Mouse (Mus musculus) lung, embryonic 14.5 days (tissue): ENCODE measurements around the gene Irs2. TPM values are rescaled to one million over a fixed set of nuclear protein-coding genes. Genes with fewer than 3 reads are reported as not detected.
A peak's percentile ranks its signal among the peaks of the same experiment; 100 is the strongest.

Experiments
- ATAC-seq: fragments of 200-750 bp; cut with Nextera tagmentation; 2 replicates; pipeline ENCODE4 v1.8.0; 2017; ENCODE audit warnings: mild to moderate bottlenecking, moderate TSS enrichment, moderate library complexity; ENCODE audit not compliant: insufficient read depth
- DNase-seq: peaks from one replicate; pipeline ENCODE4 v3.0.0-alpha.2; 2015
- H3K27ac ChIP-seq: fragments of 300-500 bp; sonication (generic); 2 replicates; pipeline ENCODE4 v1.5.1; 2014; ENCODE audit warnings: low read depth, mild to moderate bottlenecking, moderate library complexity
- H3K27me3 ChIP-seq: fragments of 300-500 bp; sonication (generic); 2 replicates; pipeline ENCODE4 v1.6.1; 2014; ENCODE audit warnings: low read length, control low read depth; ENCODE audit not compliant: insufficient read depth
- H3K36me3 ChIP-seq: fragments of 300-500 bp; sonication (generic); 2 replicates; pipeline ENCODE4 v1.6.1; 2014; ENCODE audit warnings: control low read depth; ENCODE audit not compliant: insufficient read depth
- H3K4me1 ChIP-seq: fragments of 300-500 bp; sonication (generic); 2 replicates; pipeline ENCODE4 v1.6.1; 2014; ENCODE audit warnings: antibody characterized with exemption, control low read depth; ENCODE audit not compliant: insufficient read depth
- H3K4me2 ChIP-seq: fragments of 300-500 bp; sonication (generic); 2 replicates; pipeline ENCODE4 v1.6.1; 2014; ENCODE audit warnings: mild to moderate bottlenecking
- H3K4me3 ChIP-seq: fragments of 300-500 bp; sonication (generic); 2 replicates; pipeline ENCODE4 v1.5.1; 2014; ENCODE audit warnings: low read depth, low read length
- H3K9ac ChIP-seq: fragments of 300-500 bp; sonication (generic); 2 replicates; pipeline ENCODE4 v1.6.1; 2014
- H3K9me3 ChIP-seq: fragments of 300-500 bp; sonication (generic); 2 replicates; pipeline ENCODE4 v1.6.1; 2016; ENCODE audit warnings: low read depth, low read length, control low read depth
- CTCF ChIP-seq: IDR thresholded peaks from 2 replicates; pipeline ENCODE4 v1.5.1; 2016; ENCODE audit warnings: antibody characterized with exemption, low read depth
- WGBS: fragments of 180-500 bp; shearing (Covaris S2); extraction: QIAGEN DNeasy Blood & Tissue Kit; methylation state at CpG from one replicate; pipeline ENCODE4 v1.1.7; 2014; 5-methylcytosine and 5-hydroxymethylcytosine counted together
- polyA plus RNA-seq: library from polyadenylated mRNA; unstranded; fragments of >200 nt; fragmentation: Nextera tagmentation; extraction: Ambion mirVana; gene quantifications from 2 replicates; pipeline ENCODE4 v1.2.1, GENCODE M21; 2014

Irs2 gene
- polyA plus RNA-seq, 1 experiment from 2014 or later = 5.7 TPM

- H3K4me2 ChIP-seq = no peak overlapping the region
- H3K36me3 ChIP-seq = no peaks in the 10 kb centered on the region
- H3K9me3 ChIP-seq = no peaks in the 10 kb centered on the region
- TF ChIP-seq CTCF = no peak
- WGBS = 4% methylated on average over 2 of the region's 2 CpGs
- peak; percentile 66 for DNase-seq
- no peak overlapping the region for H3K9ac ChIP-seq
- H3K27ac ChIP-seq = peak overlapping the region; percentile 75
- peak; percentile 64 for ATAC-seq
- peaks cover 71% of the 10 kb centered on the region for H3K4me1 ChIP-seq
- no peaks in the 10 kb centered on the region for H3K27me3 ChIP-seq
- H3K4me3 ChIP-seq = no peak overlapping the region
These were observed 33.6 kb downstream of the Irs2 start for GRCm38 (mm10) chr8:10974659-10975058.

- TF ChIP-seq CTCF = no peak
- no peak for ATAC-seq
- Histone ChIP-seq H3K27me3 (no peaks in the 10 kb centered on the region), H3K27ac (peak overlapping the region; percentile 62; the same call in 1 of the 2 replicates), H3K9me3 (no peaks in the 10 kb centered on the region), H3K36me3 (no peaks in the 10 kb centered on the region), H3K4me2 (no peak overlapping the region), H3K4me1 (peaks cover 66% of the 10 kb centered on the region), H3K4me3 (no peak overlapping the region), H3K9ac (no peak overlapping the region)
- 59% methylated on average over 4 of the region's 4 CpGs for WGBS
- no peak for DNase-seq
These were observed 34.1 kb downstream of the Irs2 start for GRCm38 (mm10) chr8:10974126-10974525.

- Histone ChIP-seq H3K4me1 (peaks cover 60% of the 10 kb centered on the region), H3K36me3 (no peaks in the 10 kb centered on the region), H3K27me3 (no peaks in the 10 kb centered on the region), H3K27ac (peak overlapping the region; percentile 80), H3K9ac (no peak overlapping the region; the same call in 1 of the 2 replicates), H3K4me3 (no peak overlapping the region), H3K9me3 (no peaks in the 10 kb centered on the region), H3K4me2 (no peak overlapping the region)
- TF ChIP-seq CTCF = no peak
- 37% methylated on average over 9 of the region's 9 CpGs for WGBS
- DNase-seq (no peak), ATAC-seq (no peak)
These were observed 35.3 kb downstream of the Irs2 start for GRCm38 (mm10) chr8:10972851-10973452.

DNA sequence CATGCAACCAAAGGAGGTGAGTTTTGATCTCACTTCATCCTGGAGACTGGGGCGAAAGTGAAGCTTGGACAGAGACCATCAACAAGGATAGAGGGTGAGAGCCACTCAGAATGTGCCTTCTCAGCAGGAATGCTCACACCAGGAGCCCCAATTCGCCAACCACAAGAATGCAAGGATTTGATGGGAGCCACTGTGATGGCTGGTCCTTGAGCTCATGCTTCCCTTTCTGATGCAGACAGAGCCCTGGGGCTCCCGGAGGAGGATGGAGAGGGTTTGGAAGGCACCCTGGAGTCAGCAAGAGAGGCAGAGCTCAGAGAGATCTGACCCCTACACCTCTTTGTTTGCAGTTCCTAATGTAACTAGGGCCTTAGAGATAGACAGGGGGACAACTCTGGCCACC lies 36.3 kb downstream of the Irs2 start:
- H3K4me2 ChIP-seq = no peak overlapping the region
- no peak for TF ChIP-seq CTCF
- DNase-seq (no peak), ATAC-seq (no peak)
- H3K9ac ChIP-seq = no peak overlapping the region
- H3K9me3 ChIP-seq = no peaks in the 10 kb centered on the region
- H3K4me1 ChIP-seq = peaks cover 53% of the 10 kb centered on the region
- no peaks in the 10 kb centered on the region for H3K27me3 ChIP-seq
- WGBS = 51% methylated on average over 3 of the region's 3 CpGs
- H3K36me3 ChIP-seq = no peaks in the 10 kb centered on the region
- peak overlapping the region; percentile 80 for H3K27ac ChIP-seq
- no peak overlapping the region for H3K4me3 ChIP-seq

GRCm38 (mm10) chr8:10971509-10971908 lies 36.7 kb downstream of the Irs2 start:
- no peak for ATAC-seq
- no peak overlapping the region for H3K27ac ChIP-seq

GRCm38 (mm10) chr8:10970496-10971456 lies 37.5 kb downstream of the Irs2 start:
- WGBS = 75% methylated on average over 13 of the region's 13 CpGs
- DNase-seq = no peak

More at GRCm38 (mm10) chr8:10971509-10971908, 36.7 kb downstream of the Irs2 start:
- H3K9ac ChIP-seq = no peak overlapping the region
- no peaks in the 10 kb centered on the region for H3K36me3 ChIP-seq
- no peak overlapping the region for H3K4me3 ChIP-seq
- no peak for DNase-seq
- H3K27me3 ChIP-seq = no peaks in the 10 kb centered on the region
- H3K4me2 ChIP-seq = no peak overlapping the region
- H3K9me3 ChIP-seq = no peaks in the 10 kb centered on the region
- WGBS = 88% methylated on average over 5 of the region's 5 CpGs
- no peak for TF ChIP-seq CTCF
- peaks cover 52% of the 10 kb centered on the region for H3K4me1 ChIP-seq

GRCm38 (mm10) chr8:10968687-10969086 lies 39.6 kb downstream of the Irs2 start:
- Histone ChIP-seq H3K9ac (no peak overlapping the region), H3K4me2 (no peak overlapping the region), H3K9me3 (no peaks in the 10 kb centered on the region), H3K36me3 (no peaks in the 10 kb centered on the region), H3K27me3 (no peaks in the 10 kb centered on the region), H3K4me1 (peaks cover 46% of the 10 kb centered on the region), H3K4me3 (no peak overlapping the region), H3K27ac (no peak overlapping the region)
- no peak for TF ChIP-seq CTCF
- ATAC-seq = no peak
- 37% methylated on average over 7 of the region's 7 CpGs for WGBS
- no peak for DNase-seq

More at GRCm38 (mm10) chr8:10970496-10971456, 37.5 kb downstream of the Irs2 start:
- Histone ChIP-seq H3K36me3 (no peaks in the 10 kb centered on the region), H3K4me3 (no peak overlapping the region), H3K9ac (no peak overlapping the region), H3K27me3 (no peaks in the 10 kb centered on the region), H3K9me3 (no peaks in the 10 kb centered on the region), H3K4me1 (peaks cover 52% of the 10 kb centered on the region), H3K27ac (no peak overlapping the region; the same call in 1 of the 2 replicates), H3K4me2 (no peak overlapping the region)
- TF ChIP-seq CTCF = no peak
- ATAC-seq = no peak
